Mouse (Mus musculus) heart, adult 18-20 months (tissue): ENCODE results near the gene Tfe3. TPM values are rescaled to one million over a fixed set of nuclear protein-coding genes. Genes with fewer than 3 reads are reported as not detected.
A peak's percentile ranks its signal among the peaks of the same experiment; 100 is the strongest.
"Not testable (repeated sequence)": the region's sequence is repeated elsewhere in the genome, so short reads cannot be mapped to it uniquely, and the experiment has no call there.

Experiments used
- DNase-seq, 2 experiments: peaks; one replicate each; pipeline ENCODE4 v3.0.0; 2021 to 2022; ENCODE audit warnings: mixed read lengths in 1 of 2
- long read RNA-seq, 2 experiments: library from polyadenylated mRNA; stranded (forward); transcript quantifications; one replicate each; pipeline ENCODE4 v2.0.0; 2021
- total RNA-seq, 2 experiments: library from RNA; stranded (reverse); gene quantifications; 2 replicates each; pipeline ENCODE4 v1.2.3; 2021

Tfe3 gene
- total RNA-seq = 10 to 100 TPM; 12.6 to 13.0 TPM
- long read RNA-seq, experiment 1, partial matches to known transcripts = 4 of 11 reads
- long read RNA-seq, experiment 1, other reads (novel, unspliced or antisense) = 2 of 11 reads
- long read RNA-seq, experiment 2, partial matches to known transcripts = 5 of 6 reads
- long read RNA-seq, experiment 2, other reads (novel, unspliced or antisense) = 0 of 6 reads

DNA sequence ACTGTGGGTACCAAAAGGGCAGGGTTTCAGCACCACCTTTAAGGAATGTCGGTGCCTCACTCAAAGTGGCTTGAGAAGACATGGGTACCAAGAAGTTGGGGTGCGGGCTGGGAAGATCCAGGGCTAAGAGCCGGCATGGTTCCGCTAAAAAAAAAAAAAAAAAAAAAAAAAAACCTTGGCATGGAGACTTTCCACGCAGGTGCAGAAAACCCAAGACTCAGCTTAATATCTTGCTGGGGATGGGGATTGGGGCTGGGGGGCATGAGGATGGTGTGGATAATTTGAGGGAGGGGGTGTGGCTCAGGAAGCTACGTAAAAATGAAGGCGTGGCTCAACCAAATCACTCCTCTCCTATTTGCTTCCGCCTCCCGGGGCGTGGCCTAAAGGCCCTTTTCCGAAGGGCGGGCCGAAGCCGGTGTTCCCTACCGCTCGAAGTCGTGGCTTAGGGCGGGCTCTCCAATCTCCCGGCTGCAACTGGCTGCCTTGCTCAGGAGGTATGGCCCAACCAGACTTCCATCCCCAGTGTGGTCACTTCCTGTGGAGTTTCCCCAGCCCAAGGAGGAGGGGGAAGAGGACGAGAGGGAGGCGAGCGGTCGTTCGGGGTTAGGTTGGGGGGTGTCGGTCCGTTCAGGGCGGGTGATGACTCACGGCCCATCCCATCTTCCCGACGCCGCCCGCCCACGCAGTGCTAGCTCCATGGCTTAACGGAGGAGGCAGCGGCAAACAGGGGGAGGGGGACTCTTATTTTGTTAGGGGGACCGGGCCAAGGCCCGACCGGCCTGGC, at the start of gene Tfe3:
Gene Tfe3 (plus strand): TSS at position 424 of the 784 bp plus-strand sequence.
- DNase-seq = peak; percentile 91 to 97

DNA sequence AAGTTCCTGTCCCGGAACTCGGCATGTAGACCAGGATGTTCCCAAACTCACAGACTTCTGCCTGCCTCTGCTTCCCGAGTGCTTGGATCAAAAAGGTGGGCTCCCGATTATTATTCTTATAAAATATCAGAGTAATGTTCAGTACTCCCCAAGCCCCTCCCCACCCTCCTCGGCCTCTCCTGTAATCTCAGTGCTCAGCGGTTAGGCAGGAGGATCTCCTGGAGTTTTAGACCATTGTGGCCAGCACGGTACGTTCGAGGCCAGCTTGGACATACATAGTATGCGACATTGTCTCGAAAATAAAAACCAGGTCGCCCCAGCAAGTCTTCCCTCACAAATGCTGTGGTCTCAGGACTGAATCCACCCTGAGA, 48.6 kb upstream of the Tfe3 start:
- DNase-seq = not testable (repeated sequence)

DNA sequence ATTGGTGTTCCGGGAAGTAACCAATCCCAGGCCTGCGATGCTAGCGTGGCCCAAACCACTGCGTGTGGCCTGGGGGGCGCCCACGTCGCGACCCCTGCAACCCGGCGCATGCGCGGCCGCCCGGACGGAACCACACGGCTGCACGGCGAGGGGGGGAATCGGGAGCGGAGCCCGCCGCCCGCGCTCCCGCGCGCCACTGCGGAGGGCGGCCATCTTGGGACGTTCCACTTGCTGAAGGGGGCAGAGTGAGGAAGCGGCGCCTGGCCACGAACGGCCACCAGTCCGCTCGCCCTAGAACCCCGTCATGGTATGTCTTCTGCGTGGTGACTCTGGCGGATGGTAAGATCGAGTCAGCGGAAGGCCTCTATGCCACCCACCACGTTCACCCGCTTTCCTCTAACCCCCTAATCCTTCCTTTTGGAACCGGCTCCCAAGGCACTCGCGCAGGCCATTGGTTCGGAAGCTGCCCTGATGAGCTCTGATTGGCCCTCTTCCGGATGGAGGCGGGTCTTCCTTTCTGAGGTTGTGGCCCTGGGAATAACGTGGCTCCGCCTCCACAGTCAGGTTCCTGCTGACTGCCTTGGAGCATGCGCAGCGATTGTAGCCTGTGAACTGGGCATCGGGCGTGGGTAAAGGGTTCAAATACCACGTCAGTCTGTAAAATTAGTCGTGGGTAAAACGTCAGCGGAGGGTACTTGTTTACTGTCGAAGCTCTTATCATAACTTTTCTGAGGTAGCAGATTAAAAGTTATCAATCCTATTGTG, 48.0 kb upstream of the Tfe3 start, which contains the start of gene Wdr45:
Gene Wdr45 (plus strand): TSS at position 199 of the 765 bp plus-strand sequence.
- DNase-seq = peak; percentile 94 to 97

DNA sequence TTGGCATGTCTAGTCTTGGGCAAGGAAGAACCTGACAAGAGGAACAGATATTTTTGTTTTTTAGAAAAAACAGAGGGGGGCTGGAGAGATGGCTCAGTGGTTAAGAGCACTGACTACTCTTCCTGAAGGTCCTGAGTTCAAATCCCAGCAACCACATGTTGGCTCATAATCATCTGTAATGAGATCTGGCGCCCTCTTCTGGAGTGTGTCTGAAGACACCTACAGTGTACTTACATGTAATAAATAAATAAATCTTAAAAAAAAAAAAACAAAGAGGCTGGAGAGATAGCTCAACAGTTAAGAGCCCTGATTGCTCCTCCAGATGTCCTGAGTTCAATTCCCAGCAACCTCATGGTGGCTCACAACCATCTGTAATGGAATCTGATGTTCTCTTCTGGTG, 46.3 kb upstream of the Tfe3 start:
- DNase-seq = not testable (repeated sequence)

DNA sequence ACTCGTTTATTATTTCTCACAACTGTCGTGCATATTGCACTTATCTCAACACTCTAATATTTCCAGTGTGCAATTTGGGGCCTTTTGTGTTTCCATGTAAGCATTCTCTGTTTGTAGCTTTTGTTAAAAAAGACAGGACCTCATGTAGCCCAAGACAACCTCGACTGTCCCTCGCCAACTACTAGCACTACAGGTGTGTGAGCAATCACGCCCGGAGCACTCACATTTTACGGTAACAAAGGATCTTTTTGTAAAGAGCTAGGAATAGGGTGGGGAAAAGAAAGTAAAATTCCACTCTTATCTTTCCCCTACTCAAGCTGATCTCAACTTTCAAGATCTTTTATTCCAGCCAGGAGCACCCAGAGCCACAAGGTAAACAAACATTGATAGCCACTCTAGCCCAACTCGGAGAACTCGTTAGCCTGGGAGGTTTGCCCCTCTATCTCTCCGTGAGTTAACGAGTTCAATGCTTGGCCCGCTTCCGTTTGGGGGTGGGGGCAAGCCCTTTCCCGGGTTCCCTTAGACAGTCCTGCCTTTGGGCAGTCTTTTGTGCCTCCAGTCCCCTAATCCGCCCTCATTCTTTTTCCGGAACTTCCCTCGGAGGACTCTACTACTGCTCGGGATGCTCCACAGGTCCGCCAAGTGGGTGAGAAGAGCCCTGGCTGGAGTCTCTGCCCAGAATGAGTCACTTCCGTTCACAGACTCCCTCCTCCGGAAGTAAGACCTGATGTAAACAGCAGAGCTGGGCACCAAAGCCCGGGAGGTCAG, 40.7 kb upstream of the Tfe3 start, which contains the start of gene Gm45208:
Gene Gm45208 (plus strand): TSS at position 732 of the 768 bp plus-strand sequence.
- peak; percentile 84 to 86 for DNase-seq

DNA sequence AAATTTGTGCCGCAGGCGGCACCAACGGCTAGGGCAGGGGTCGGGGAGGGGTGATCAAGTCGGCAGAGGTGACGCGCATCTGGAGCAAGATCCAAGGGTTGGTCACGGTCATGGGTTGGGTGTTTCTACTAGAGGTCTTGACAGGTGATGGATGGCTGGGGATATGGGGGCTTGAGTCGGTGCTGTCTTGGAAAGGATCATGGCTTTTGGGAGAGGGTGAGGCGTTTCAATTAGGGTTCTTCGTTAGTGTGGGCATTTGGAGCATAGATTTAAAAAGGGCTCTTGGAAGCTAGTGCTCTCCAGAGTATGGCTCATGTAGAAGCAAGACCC, 40.1 kb upstream of the Tfe3 start:
- DNase-seq = no peak

DNA sequence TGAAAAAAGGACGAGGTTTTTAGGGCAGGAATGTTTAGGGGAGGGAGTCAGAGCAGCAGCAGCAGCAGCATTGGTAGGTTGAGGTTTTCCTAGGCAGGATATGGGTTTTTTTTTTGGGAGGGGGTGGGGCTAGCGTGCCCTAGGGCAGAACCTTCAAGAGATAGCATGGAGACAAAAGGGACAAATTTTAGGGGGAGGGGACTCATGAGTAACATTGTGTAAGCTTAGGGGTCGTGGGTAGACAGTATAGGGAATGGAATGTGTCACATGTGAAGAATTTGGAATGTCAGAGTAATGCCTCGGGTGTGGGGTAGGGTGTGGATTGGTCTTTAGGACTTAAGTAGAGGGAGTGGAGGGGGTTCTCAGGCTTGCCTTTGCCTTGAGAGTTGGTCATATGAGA, 39.7 kb upstream of the Tfe3 start:
- no peak for DNase-seq

DNA sequence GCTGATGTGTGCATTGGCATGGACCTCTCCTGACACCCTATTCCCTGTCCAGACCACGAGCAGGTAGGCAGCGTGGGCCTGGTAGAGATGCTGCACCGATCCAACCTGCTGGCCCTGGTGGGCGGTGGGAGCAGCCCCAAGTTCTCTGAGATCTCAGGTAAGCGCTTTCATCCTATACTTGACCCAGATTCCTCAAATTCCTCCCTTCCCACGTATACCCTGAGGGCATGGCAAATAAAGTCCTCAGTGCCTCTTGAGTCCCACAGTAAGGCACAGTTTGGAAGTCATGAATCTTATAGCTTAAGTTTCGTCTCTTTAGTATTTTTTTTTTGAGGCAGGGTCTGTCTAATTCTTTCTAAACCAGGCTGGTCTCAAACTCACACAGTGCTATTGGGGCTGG, 38.2 kb upstream of the Tfe3 start:
- no peak for DNase-seq

DNA sequence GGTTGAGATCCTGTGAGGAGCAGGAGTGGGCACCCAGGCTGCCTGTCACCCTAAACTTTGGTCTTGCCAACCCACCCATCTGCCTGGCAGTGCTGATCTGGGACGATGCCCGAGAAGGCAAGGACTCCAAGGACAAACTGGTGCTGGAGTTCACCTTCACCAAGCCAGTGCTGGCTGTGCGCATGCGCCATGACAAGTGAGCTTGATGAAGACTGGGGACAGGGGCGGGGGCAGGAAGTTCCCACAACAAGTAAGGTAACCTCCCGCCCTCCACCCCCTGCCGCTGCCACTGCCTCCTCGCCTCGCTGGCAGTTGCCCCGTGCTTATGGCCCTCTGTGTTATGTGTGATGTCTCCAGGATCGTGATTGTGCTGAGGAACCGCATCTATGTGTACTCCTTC, 36.5 kb upstream of the Tfe3 start:
- no peak for DNase-seq

DNA sequence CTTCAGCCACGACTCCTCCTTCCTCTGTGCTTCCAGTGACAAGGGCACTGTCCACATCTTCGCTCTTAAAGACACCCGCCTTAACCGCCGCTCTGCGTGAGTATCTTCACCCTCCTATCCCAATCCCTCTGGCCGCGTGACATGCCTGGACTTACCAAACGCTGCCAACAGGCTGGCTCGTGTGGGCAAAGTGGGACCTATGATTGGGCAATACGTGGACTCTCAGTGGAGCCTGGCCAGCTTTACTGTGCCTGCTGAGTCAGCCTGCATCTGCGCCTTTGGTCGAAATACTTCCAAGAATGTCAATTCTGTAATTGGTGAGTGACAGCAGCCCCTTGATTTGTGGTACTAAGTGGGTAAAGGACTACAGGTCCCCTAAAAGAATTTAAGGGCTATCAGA, 35.2 kb upstream of the Tfe3 start:
- no peak for DNase-seq

DNA sequence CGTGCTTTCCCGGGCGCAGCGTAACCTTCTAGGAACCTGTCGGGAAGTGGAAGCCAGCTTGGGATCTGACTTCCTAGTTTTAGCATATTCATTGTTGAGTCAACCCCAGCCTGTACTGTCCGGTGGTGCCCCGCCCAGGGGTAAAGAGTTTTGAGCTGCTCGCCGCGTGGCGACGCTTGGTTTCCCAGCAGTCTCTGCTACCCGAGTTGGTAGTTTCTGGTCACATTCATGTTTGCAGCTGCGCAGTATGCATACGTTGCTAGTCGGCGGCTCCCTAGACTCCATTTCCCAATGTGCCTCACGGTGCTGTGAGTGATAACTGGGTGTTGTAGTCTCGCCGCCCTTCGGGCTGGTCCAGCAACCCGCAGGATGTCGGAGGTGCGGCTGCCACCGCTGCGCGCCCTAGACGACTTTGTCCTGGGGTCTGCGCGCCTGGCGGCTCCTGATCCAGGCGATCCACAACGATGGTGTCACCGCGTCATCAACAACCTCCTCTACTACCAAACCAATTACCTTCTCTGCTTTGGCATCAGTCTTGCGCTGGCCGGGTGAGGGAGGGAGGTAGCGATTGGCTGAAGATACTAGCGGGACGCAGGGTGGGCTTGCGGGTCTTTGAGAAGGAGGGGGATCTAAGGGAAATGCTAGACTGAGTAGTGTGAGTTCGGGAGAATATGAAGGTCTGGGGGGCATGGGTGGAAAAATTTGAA, 34.0 kb upstream of the Tfe3 start, which contains the start of gene Praf2:
Gene Praf2 (plus strand): TSS at position 225 of the 707 bp plus-strand sequence.
- peak; percentile 78 to 93 for DNase-seq

DNA sequence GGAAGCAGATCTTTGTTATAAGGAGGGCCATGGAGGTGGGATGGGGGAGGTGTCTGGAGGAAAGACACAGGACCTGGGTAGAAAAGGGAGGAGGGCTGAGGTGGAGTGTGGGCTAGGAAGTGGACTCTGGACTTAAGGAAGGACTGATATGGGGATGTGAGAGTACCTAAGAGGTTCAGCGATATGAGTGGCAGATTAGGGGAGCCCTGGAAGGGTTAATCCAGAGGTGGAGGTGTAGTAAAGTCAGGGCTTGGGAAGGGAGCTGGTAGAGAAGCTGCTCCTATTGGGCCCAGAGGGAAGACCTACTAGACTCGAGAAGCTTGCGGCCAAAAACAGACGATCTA, 33.5 kb upstream of the Tfe3 start:
- no peak for DNase-seq

DNA sequence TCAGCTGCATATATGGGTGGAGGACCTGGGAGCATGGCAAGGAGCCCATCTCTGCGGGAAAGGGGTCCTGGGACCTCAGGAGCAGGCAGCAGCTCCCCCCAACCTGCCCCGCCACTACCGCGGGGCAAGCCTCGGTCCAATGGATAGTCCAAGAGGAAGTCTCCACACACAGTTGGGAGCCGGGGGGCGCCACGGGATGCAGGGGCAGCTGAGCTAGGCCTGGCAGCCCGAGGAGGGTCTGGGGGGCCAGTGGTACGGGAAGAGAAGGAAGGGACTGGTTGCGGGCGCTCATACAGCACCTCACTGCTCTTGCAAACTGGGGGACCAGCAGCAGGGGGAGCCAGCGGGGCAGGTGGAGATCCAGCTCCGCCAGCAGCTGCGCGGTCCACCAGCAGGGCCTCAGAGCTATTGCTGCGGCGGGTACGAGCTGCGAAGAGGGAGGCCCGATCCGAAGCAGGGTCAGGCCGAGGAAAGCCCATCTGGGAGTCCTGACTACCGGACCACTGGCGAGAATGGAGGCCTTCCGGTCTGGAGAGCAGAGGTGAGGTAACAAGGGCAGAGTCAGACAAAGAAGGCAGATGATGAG, 28.7 kb upstream of the Tfe3 start:
- DNase-seq = peak; percentile 58 to 79

DNA sequence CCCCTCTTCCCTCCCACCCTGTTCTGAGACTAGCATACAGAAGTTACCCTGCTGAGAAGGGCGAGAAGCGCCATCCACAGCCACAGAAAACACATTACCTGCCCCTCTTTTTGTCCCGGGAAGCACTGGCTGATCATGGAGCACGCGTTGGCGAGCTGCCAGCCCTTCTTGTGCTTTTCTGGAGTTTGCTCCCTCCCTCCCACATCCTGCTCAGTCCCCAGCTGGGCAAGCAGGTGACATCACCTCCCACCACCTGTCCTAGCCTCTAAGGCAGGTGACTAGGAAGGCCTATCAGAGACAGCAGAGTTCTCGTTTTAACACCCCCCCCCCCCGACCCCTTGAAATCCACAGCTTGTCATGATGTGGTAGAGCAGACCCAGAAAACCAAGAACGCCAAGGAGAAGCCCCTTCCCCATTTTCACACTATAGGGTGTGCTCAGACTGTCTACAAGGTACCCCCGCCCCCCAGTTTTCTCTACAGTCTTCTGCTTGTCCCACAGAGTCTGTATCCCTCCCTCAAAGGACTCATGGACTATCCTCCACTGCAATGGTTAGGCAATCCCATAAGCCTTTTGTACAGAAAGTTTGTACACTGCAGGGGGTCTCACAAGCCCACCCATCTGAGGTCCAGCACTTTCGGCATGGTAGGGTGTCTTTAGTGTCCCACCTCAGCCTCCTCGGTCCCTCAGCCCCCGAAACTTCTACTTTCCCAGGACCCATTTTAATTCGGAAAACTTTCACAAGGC, 22.9 kb upstream of the Tfe3 start:
- no peak for DNase-seq

DNA sequence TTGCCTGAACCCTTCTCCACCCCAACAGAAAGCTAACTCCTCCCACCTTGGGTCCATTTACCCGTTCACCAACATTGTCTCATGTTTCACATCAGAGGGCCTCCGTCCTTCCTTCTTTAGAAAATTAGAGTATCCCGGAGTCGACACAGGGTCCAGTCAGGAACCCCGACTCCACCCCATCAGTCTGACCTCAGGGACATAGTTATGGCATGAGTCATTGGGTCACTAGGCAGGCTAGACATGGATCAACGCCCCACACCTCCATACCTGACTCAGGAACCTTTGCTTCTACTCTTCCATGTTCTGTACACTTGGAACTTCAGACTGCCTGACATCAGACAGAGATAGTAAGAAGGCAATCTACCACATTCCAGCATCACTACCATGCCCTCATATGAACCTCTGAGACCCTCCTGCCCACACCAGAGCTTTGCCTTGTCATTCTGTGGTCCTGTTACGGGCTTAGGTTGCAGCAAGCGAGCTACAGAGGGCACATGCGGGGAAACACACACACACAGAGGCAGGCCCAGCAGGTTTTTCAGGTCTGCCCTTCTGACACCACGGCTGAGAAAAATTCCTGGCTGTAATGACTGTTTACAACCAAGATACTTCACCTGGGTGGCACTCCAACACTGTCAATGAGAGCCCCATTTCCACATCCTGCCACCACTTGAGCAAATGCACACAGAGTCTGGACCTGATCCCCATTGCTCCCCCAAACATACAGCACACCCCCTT, 22.1 kb upstream of the Tfe3 start:
- DNase-seq = no peak

DNA sequence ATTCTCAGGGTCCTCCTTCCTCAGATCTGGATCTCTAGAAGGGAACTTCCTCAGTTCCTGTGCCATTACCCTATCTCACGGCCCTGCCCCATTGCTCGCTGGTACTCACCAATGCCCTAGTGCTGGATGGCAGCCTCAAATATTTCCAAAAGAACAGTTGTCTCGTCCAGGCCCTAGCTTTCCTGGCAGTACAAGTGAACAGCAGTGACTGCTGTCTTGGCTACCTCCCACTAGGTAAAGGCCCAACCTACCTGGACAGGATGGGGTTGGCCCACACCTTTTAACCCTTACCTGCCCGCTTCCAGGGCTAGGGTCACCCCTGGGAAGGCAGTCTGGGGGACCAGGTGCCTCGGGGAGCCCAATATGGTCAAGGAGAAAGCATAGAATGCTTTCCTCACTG, 21.3 kb upstream of the Tfe3 start:
- DNase-seq = no peak

DNA sequence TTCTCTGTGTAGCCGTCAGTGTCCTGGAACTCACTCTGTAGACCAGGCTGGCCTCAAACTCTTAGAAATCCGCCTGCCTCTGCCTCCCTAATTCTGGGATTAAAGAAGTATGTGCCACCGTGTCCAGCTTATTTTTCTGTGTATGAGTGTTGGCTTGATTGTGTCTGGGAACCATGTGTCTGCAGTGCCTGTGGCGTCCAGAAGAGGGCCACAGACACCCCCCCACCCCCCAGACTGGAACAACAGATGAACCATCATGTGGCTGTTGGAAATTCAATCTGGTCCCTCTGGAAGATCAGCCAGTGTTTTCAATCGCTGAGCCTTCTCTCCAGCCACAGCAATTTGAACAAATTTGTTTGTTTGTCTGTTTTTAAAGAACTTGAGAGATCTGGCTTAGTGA, 18.9 kb upstream of the Tfe3 start:
- no peak for DNase-seq

DNA sequence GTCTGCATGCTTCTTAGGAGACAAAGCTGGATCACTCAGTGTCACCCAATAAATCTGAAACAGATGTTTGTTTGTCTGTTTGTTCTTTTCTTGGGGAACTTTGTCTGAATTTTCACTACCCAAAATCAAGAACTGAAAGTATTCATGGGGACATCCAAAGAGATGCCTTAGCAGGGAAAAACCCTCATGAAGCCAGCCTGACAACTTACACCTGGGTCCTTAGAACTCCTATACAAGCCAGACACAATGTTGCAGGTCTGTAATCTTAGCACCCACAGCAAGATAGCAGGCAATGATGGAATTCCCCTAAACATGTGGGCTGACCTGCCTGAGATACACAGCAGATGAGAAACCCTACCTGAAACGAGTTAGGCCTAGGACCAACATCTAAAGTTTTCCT, 17.4 kb upstream of the Tfe3 start:
- DNase-seq = no peak

DNA sequence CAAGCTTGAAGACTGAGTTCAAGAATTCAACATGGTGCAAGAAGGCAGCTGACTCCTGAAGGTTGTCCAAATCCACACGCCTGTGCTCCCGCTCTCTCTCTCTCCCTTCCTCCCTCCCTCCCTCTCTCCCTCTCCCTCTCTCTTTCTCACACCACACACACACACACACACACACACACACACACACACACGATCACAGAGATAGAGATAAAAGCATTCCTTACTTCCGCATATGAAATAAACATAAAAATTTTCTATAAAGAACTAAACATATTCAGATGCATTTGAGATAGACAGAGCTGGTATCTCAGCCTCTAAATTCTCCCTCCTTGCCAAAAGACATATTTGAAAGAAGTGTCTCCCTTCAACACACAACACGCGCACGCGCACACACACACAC, 16.9 kb upstream of the Tfe3 start:
- DNase-seq = no peak
